Mouse (Mus musculus) testis, adult 2 months (tissue): ENCODE results near the gene E2f7. TPM values are rescaled to one million over a fixed set of nuclear protein-coding genes. Genes with fewer than 3 reads are reported as not detected.

ENCODE experiments used
- H3K27ac ChIP-seq: fragments of 200-500 bp; 2 replicates; pipeline ENCODE4 v1.5.1; 2012; ENCODE audit warnings: low read depth, low read length; ENCODE audit not compliant: control insufficient read depth, insufficient read depth
- H3K27me3 ChIP-seq: fragments of 200-500 bp; 2 replicates; pipeline ENCODE4 v1.6.1; 2012; ENCODE audit warnings: mild to moderate bottlenecking, low read length, moderate library complexity; ENCODE audit not compliant: control insufficient read depth, insufficient read depth
- H3K36me3 ChIP-seq: fragments of 200-500 bp; 2 replicates; pipeline ENCODE4 v1.6.1; 2012; ENCODE audit warnings: mild to moderate bottlenecking, low read length; ENCODE audit not compliant: control insufficient read depth, insufficient read depth
- H3K4me1 ChIP-seq: fragments of 200-500 bp; 2 replicates; pipeline ENCODE4 v1.6.1; 2012; ENCODE audit warnings: low read length; ENCODE audit not compliant: control insufficient read depth, insufficient read depth
- H3K4me3 ChIP-seq: fragments of 200-500 bp; 2 replicates; pipeline ENCODE4 v1.5.1; 2012; ENCODE audit warnings: low read depth, mild to moderate bottlenecking, low read length, moderate library complexity, mixed read lengths; ENCODE audit not compliant: control insufficient read depth
- CTCF ChIP-seq: fragments of 200-500 bp; IDR thresholded peaks from 2 replicates; pipeline ENCODE4 v1.5.1; 2012; ENCODE audit warnings: low read depth, mild to moderate bottlenecking, inconsistent platforms, low read length, moderate library complexity; ENCODE audit not compliant: control insufficient read depth, insufficient read depth, insufficient replicate concordance
- POLR2A ChIP-seq: fragments of 200-500 bp; IDR thresholded peaks from 2 replicates; pipeline ENCODE4 v1.6.1; 2012; ENCODE audit warnings: low read depth, mild to moderate bottlenecking, inconsistent platforms, low read length, moderate library complexity; ENCODE audit not compliant: control insufficient read depth
- polyA plus RNA-seq: library from polyadenylated mRNA; depleted of rRNA; stranded (reverse); fragments of >200 nt; gene quantifications from 2 replicates; pipeline ENCODE4 v1.2.3, GENCODE M21; 2012

E2f7 gene
- polyA plus RNA-seq, 1 experiment: 1.7 TPM

DNA sequence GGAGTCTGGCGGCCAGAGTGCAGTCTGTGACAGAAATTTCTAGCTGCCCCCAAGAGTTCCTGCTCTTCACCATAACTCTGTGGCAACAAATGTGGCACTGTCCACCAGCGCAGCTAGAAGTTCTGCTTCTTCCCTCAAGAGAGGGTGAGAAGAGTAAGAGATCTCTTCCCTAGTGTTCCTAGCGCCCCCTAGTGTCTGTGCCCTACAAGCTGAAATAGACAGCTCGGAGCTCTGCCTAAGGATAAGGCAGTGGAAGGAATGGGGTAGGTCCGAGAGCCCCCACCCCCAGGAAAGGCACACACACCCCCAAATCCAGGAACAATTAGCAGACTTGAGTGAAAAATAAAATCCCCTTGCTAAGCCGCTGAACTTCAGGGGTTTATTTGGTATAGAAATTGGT, 11.9 kb upstream of the E2f7 start:
- no peaks in the 10 kb centered on the region for H3K36me3 ChIP-seq
- peaks cover 4% of the 10 kb centered on the region for H3K4me1 ChIP-seq
- TF ChIP-seq CTCF: peak; percentile 61; the same call in 1 of the 2 replicates
- no peak for TF ChIP-seq POLR2A
- no peak overlapping the region for H3K27ac ChIP-seq
- H3K4me3 ChIP-seq: no peak overlapping the region
- H3K27me3 ChIP-seq: no peaks in the 10 kb centered on the region

DNA sequence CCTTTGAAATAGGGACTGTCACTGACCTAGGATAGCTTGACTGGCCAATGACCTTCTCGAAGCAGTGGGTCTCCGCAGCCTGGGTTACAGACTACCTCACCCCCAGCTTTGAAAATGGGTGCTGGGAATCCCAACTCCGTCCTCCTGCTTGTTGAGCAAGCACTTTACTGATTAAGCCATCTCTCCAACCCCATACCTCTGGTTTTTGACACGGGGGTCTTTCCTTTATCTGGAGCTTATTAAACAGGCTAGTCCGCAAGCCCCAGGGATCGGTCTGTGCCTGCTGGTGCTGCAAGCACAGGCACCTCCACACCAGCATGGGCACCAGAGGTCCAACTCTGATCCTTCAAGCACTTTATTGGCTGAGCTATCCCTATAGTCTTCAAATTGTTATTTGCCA, 1.5 kb upstream of the E2f7 start:
- Histone ChIP-seq H3K4me1 (peaks cover 6% of the 10 kb centered on the region), H3K4me3 (no peak overlapping the region), H3K27me3 (no peaks in the 10 kb centered on the region), H3K27ac (no peak overlapping the region), H3K36me3 (no peaks in the 10 kb centered on the region)
- TF ChIP-seq CTCF (no peak), POLR2A (no peak)

- Histone ChIP-seq H3K27ac (no peak overlapping the region), H3K36me3 (no peaks in the 10 kb centered on the region), H3K4me3 (no peak overlapping the region), H3K27me3 (no peaks in the 10 kb centered on the region), H3K4me1 (peaks cover 6% of the 10 kb centered on the region)
- TF ChIP-seq POLR2A (no peak), CTCF (no peak)
These were observed 1.1 kb upstream of the E2f7 start for GRCm38 (mm10) chr10:110744120-110744519.

DNA sequence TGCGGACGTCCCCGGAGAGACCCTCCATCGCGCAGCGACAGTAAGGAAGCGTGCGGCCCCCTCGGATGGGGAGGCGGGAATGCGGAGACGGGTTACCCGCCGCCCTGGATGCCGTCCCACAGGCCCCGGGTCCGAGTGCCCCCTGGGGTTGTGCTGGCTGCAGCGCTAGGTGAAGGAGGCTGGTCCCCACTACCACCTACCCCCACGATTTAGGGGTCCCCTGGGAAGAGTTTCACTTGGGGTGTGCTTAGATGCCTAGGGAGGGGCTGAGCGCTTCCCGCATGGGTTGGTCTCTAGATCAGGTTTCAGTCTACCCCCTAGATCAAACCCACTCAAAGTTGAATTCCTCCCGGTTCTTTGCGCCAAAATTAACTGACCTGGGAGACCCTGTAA, 397 bp downstream of the E2f7 start:
- Histone ChIP-seq H3K4me1 (peaks cover 6% of the 10 kb centered on the region), H3K27ac (peak overlapping the region; percentile 36), H3K36me3 (no peaks in the 10 kb centered on the region), H3K27me3 (no peaks in the 10 kb centered on the region), H3K4me3 (peak overlapping the region; percentile 97)
- TF ChIP-seq POLR2A: no peak
- TF ChIP-seq CTCF: no peak

GRCm38 (mm10) chr10:110749081-110749480, 3.8 kb downstream of the E2f7 start:
- Histone ChIP-seq H3K36me3 (no peaks in the 10 kb centered on the region), H3K27me3 (no peaks in the 10 kb centered on the region), H3K27ac (no peak overlapping the region), H3K4me3 (no peak overlapping the region), H3K4me1 (peaks cover 6% of the 10 kb centered on the region)
- TF ChIP-seq CTCF (no peak), POLR2A (no peak)

- TF ChIP-seq POLR2A: no peak
- Histone ChIP-seq H3K27me3 (no peaks in the 10 kb centered on the region), H3K4me1 (peaks cover 6% of the 10 kb centered on the region), H3K4me3 (no peak overlapping the region), H3K36me3 (no peaks in the 10 kb centered on the region), H3K27ac (no peak overlapping the region)
These were observed 4.5 kb downstream of the E2f7 start for GRCm38 (mm10) chr10:110749510-110750305.

- Histone ChIP-seq H3K4me3 (no peak overlapping the region), H3K27ac (no peak overlapping the region), H3K27me3 (no peaks in the 10 kb centered on the region), H3K4me1 (no peaks in the 10 kb centered on the region), H3K36me3 (no peaks in the 10 kb centered on the region)
- TF ChIP-seq CTCF (no peak), POLR2A (no peak)
These were observed 7.6 kb downstream of the E2f7 start for GRCm38 (mm10) chr10:110752849-110753248.

GRCm38 (mm10) chr10:110755556-110755955, 10.3 kb downstream of the E2f7 start:
- H3K4me3 ChIP-seq: no peak overlapping the region
- no peak overlapping the region for H3K27ac ChIP-seq
- no peaks in the 10 kb centered on the region; the same call in 1 of the 2 replicates for H3K4me1 ChIP-seq
- H3K27me3 ChIP-seq: no peaks in the 10 kb centered on the region
- TF ChIP-seq CTCF (no peak), POLR2A (no peak)
- no peaks in the 10 kb centered on the region for H3K36me3 ChIP-seq
